Mouse (Mus musculus) lung, adult 2 months (tissue): ENCODE data around the gene Hikeshi. TPM values are rescaled to one million over a fixed set of nuclear protein-coding genes. Genes with fewer than 3 reads are reported as not detected.
A peak's percentile ranks its signal among the peaks of the same experiment; 100 is the strongest.

Experiments used
- DNase-seq: peaks from one replicate; pipeline ENCODE4 v3.0.0; 2022
- H3K4me1 ChIP-seq: fragments of 200-500 bp; 2 replicates; pipeline ENCODE4 v1.6.1; 2011; ENCODE audit warnings: low read length; ENCODE audit not compliant: control insufficient read depth, insufficient read depth
- H3K4me3 ChIP-seq: fragments of 200-500 bp; replicated peaks from 2 replicates; pipeline ENCODE3; 2011; ENCODE audit warnings: low read depth, mild to moderate bottlenecking, control low read depth, low read length; ENCODE audit errors: extremely low read depth
- CTCF ChIP-seq: fragments of 200-500 bp; IDR thresholded peaks from 2 replicates; pipeline ENCODE4 v1.5.1; 2011; ENCODE audit warnings: mild to moderate bottlenecking, low read length, control low read depth; ENCODE audit not compliant: insufficient read depth
- POLR2A ChIP-seq: fragments of 200-500 bp; IDR thresholded peaks from 2 replicates; pipeline ENCODE4 v1.6.1; 2011; ENCODE audit warnings: low read depth, mild to moderate bottlenecking, control low read depth, low read length, borderline replicate concordance; ENCODE audit errors: extremely low read depth
- WGBS: fragments of 180-500 bp; shearing (Covaris S2); methylation state at CpG from one replicate; pipeline ENCODE4 v1.1.7; 2018; 5-methylcytosine and 5-hydroxymethylcytosine counted together
- polyA plus RNA-seq: library from polyadenylated mRNA; depleted of rRNA; stranded (reverse); fragments of >200 nt; gene quantifications from 2 replicates; pipeline ENCODE4 v1.2.3, GENCODE M21; 2012; rRNA removed

Gene Hikeshi
- polyA plus RNA-seq, result 23.7 and 31.5 TPM in 2 replicates

GRCm38 (mm10) chr7:89940571-89941463, at the start of gene Hikeshi:
Gene Hikeshi (minus strand): TSS chr7:89941204.
- peak within 1 kb of the TSS; percentile 94 for H3K4me3 ChIP-seq
- WGBS, result under 1% methylated on average over 45 of the region's 45 CpGs
- peak; percentile 85 for DNase-seq
- TF ChIP-seq POLR2A (peak; percentile 68; the same call in 1 of the 2 replicates), CTCF (no peak)
- peaks cover 4% of the 10 kb centered on the region; the same call in 1 of the 2 replicates for H3K4me1 ChIP-seq

GRCm38 (mm10) chr7:89984421-89984820, 43.4 kb upstream of the Hikeshi start:
- no peak for DNase-seq
- no peak for TF ChIP-seq POLR2A
- no peak for TF ChIP-seq CTCF
- Histone ChIP-seq H3K4me3 (no peak overlapping the region), H3K4me1 (no peaks in the 10 kb centered on the region; the same call in 1 of the 2 replicates)

- peaks cover 5% of the 10 kb centered on the region for H3K4me1 ChIP-seq
- no peak for TF ChIP-seq POLR2A
- DNase-seq, result no peak
- WGBS, result 91% methylated on average over 2 of the region's 2 CpGs
- no peak overlapping the region for H3K4me3 ChIP-seq
Measured at GRCm38 (mm10) chr7:89983441-89983840, 42.4 kb upstream of the Hikeshi start.

- 4% methylated on average over 10 of the region's 10 CpGs for WGBS
- Histone ChIP-seq H3K4me1 (peaks cover 5% of the 10 kb centered on the region), H3K4me3 (peak overlapping the region; percentile 56)
- TF ChIP-seq POLR2A (no peak), CTCF (no peak)
- no peak for DNase-seq
Measured at GRCm38 (mm10) chr7:89981557-89981956, 40.6 kb upstream of the Hikeshi start.

GRCm38 (mm10) chr7:89980485-89981422, 39.8 kb upstream of the Hikeshi start, which contains the start of gene Eed:
Gene Eed (minus strand): TSS chr7:89980983.
- TF ChIP-seq POLR2A (peak; percentile 88; the same call in 1 of the 2 replicates), CTCF (no peak)
- Histone ChIP-seq H3K4me1 (peaks cover 5% of the 10 kb centered on the region), H3K4me3 (peak within 1 kb of the TSS; percentile 77)
- DNase-seq, result peak; percentile 92
- under 1% methylated on average over 87 of the region's 87 CpGs for WGBS

- DNase-seq, result no peak
- WGBS, result under 1% methylated on average over 31 of the region's 31 CpGs
- H3K4me3 ChIP-seq, result peak overlapping the region; percentile 77
- TF ChIP-seq CTCF, result no peak
- no peak for TF ChIP-seq POLR2A
- H3K4me1 ChIP-seq, result peaks cover 5% of the 10 kb centered on the region
Measured at GRCm38 (mm10) chr7:89980133-89980484, 39.1 kb upstream of the Hikeshi start.

- Histone ChIP-seq H3K4me3 (peak overlapping the region; percentile 77), H3K4me1 (peaks cover 5% of the 10 kb centered on the region)
- no peak for DNase-seq
- WGBS, result 2% methylated on average over 23 of the region's 23 CpGs
- TF ChIP-seq POLR2A (no peak), CTCF (no peak)
Measured at GRCm38 (mm10) chr7:89979432-89980130, 38.6 kb upstream of the Hikeshi start.

- peaks cover 5% of the 10 kb centered on the region for H3K4me1 ChIP-seq
- no peak for DNase-seq
- TF ChIP-seq POLR2A (no peak), CTCF (no peak)
- whole genome bisulfite sequencing, result 84% methylated on average over 7 of the region's 7 CpGs
- no peak overlapping the region for H3K4me3 ChIP-seq
Measured at GRCm38 (mm10) chr7:89976796-89977195, 35.8 kb upstream of the Hikeshi start.

GRCm38 (mm10) chr7:89975571-89975970, 34.6 kb upstream of the Hikeshi start:
- peaks cover 5% of the 10 kb centered on the region for H3K4me1 ChIP-seq
- H3K4me3 ChIP-seq, result no peak overlapping the region
- no peak for DNase-seq
- TF ChIP-seq POLR2A (no peak), CTCF (no peak)
- WGBS, result 91% methylated on average over 1 of the region's 1 CpGs
